Mouse (Mus musculus) myocyte (in vitro differentiated cells): ENCODE data around the gene Akr1b8.

Experiments
- MAX ChIP-seq: IDR thresholded peaks from one replicate; pipeline ENCODE4 v1.6.1; 2011; ENCODE audit warnings: low read depth, mild to moderate bottlenecking, control low read depth
- MYOD1 ChIP-seq, 3 experiments: IDR thresholded peaks; one replicate each; pipeline ENCODE4 v1.6.1; 2011; ENCODE audit warnings: control low read depth in 2 of 3, low read depth in 2 of 3, mild to moderate bottlenecking in 2 of 3, moderate library complexity in 1 of 3; ENCODE audit not compliant: insufficient read length in 2 of 3, control insufficient read depth in 1 of 3
- MYOG ChIP-seq, 3 experiments: IDR thresholded peaks; one replicate each; pipeline ENCODE4 v1.6.1; 2011; ENCODE audit warnings: control low read depth in 2 of 3, low read depth in 2 of 3, mild to moderate bottlenecking in 2 of 3; ENCODE audit not compliant: insufficient read length in 2 of 3, control insufficient read depth in 1 of 3, insufficient read depth in 1 of 3
- POLR2A ChIP-seq: IDR thresholded peaks from one replicate; pipeline ENCODE4 v1.6.1; 2011; ENCODE audit warnings: low read depth, mild to moderate bottlenecking, control low read depth, moderate library complexity; ENCODE audit not compliant: insufficient read length
- POLR2AphosphoS2 ChIP-seq: IDR thresholded peaks from one replicate; pipeline ENCODE4 v1.6.1; 2011; ENCODE audit warnings: low read depth, control low read depth; ENCODE audit not compliant: insufficient read length
- REST ChIP-seq: IDR thresholded peaks from one replicate; pipeline ENCODE4 v1.6.1; 2011; ENCODE audit warnings: mild to moderate bottlenecking, control low read depth, moderate library complexity; ENCODE audit not compliant: insufficient read depth, insufficient read length
- TCF12 ChIP-seq: IDR thresholded peaks from one replicate; pipeline ENCODE4 v1.6.1; 2011; ENCODE audit warnings: mild to moderate bottlenecking, control low read depth; ENCODE audit not compliant: poor library complexity, insufficient read depth, severe bottlenecking
- USF1 ChIP-seq: IDR thresholded peaks from one replicate; pipeline ENCODE4 v1.6.1; 2011; ENCODE audit warnings: low read depth, mild to moderate bottlenecking, control low read depth, moderate library complexity

GRCm38 (mm10) chr6:34310023-34310595 lies 43.8 kb upstream of the Akr1b8 start:
- TF ChIP-seq USF1 = no peak
- TF ChIP-seq POLR2A = no peak
- no peak for TF ChIP-seq TCF12
- TF ChIP-seq MYOG (IDR thresholded peaks at IDR 0.05; ENCODE audit: control insufficient read depth in 1 of 3, insufficient read depth in 1 of 3, insufficient read length in 2 of 3, low read depth in 2 of 3) = no peak
- TF ChIP-seq MYOD1 (IDR thresholded peaks at IDR 0.05; ENCODE audit: control insufficient read depth in 1 of 3, insufficient read length in 2 of 3, low read depth in 2 of 3) = no peak
- TF ChIP-seq POLR2AphosphoS2 = no peak
- TF ChIP-seq MAX = no peak
- TF ChIP-seq REST = no peak
